Mouse (Mus musculus): Measurements from ENCODE around the gene Arid1b. TPM values are rescaled to one million over a fixed set of nuclear protein-coding genes. Genes with fewer than 3 reads are reported as not detected.

The Arid1b gene
- polyA plus RNA-seq, 1 experiment from 2014 or later = 14.8 TPM

DNA sequence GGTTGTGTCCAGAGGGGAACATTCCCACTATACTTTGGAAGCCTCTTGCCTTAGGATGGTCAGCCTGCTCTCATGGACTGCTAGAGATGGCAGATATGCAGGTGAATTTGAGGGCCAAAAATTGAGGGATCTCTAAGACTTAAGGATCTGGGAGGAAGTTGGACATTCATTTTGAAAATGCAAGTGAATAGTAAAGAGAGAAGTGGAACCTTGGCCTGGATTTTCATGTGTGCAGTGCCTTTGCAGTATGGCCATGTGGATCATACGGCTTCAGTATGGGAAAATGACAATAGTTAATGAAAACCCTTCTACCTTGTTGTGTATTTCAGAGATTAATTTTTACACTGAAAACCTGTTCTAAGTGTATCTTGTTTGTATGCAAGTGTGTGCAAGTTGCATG is 31.3 kb downstream of the Arid1b start:
- Histone ChIP-seq H3K4me1 (replicated peaks) (peaks cover 58% of the 10 kb centered on the region), H3K9me3 (no peaks in the 10 kb centered on the region), H3K36me3 (no peaks in the 10 kb centered on the region), H3K27ac (no peak overlapping the region), H3K9ac (replicated peaks) (no peak overlapping the region), H3K27me3 (no peaks in the 10 kb centered on the region), H3K4me2 (replicated peaks) (no peak overlapping the region), H3K4me3 (replicated peaks) (no peak overlapping the region)
- 100% methylated on average over 1 of the region's 1 CpGs for WGBS
- ATAC-seq = no peak

DNA sequence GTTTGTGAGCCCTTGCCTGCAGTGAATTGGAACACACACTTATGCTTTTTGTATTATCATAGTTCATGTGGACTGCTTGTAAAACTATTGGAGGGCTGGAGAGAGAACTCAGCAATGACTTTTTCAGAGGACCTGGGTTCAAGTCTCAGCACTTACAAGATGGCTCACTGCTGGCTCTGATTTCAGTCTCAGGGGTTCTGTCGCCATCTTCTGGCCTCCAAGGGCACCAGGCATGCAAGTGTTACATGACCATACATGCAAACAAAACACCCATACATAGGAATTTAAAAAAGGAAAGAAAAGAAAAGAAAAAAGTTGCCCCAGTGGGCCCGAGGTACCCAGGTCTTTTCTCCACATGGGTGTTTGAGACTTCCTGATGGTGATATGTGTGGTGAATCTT is 32.4 kb downstream of the Arid1b start:
- Histone ChIP-seq H3K9ac (replicated peaks) (no peak overlapping the region), H3K9me3 (no peaks in the 10 kb centered on the region), H3K27me3 (no peaks in the 10 kb centered on the region), H3K4me2 (replicated peaks) (no peak overlapping the region), H3K27ac (no peak overlapping the region), H3K36me3 (no peaks in the 10 kb centered on the region), H3K4me3 (replicated peaks) (no peak overlapping the region), H3K4me1 (replicated peaks) (peaks cover 46% of the 10 kb centered on the region)
- WGBS = 71% methylated on average over 2 of the region's 2 CpGs
- no peak for ATAC-seq

DNA sequence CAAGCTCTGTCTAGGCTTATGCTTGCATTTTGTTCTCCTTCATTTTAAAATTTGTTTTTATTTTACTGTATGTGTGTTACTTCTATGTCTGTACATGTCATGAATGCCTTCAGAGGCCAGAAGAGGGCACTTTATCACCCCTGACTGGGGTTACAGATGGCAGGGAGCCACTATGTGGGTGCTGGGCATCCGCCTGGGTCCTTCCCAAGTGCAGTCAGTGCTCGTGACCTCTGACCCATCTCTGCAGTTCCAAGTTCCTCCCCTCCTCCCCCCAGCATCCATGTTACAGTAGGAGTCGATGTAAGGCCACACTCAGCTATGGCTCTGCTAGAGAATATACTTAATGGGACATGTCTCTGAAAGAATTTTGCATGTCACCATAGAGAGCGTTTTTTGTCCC is 35.0 kb downstream of the Arid1b start:
- Histone ChIP-seq H3K9ac (replicated peaks) (no peak overlapping the region), H3K4me2 (replicated peaks) (no peak overlapping the region), H3K4me1 (replicated peaks) (peaks cover 35% of the 10 kb centered on the region), H3K4me3 (replicated peaks) (no peak overlapping the region), H3K27me3 (no peaks in the 10 kb centered on the region), H3K36me3 (no peaks in the 10 kb centered on the region), H3K27ac (no peak overlapping the region), H3K9me3 (no peaks in the 10 kb centered on the region)
- WGBS = 86% methylated on average over 4 of the region's 4 CpGs
- ATAC-seq = no peak

GRCm38 (mm10) chr17:5030290-5030689 is 36.2 kb downstream of the Arid1b start:
- no peak overlapping the region for H3K4me3 ChIP-seq (replicated peaks)
- peaks cover 33% of the 10 kb centered on the region for H3K4me1 ChIP-seq (replicated peaks)
- H3K9ac ChIP-seq (replicated peaks) = no peak overlapping the region
- H3K27me3 ChIP-seq = no peaks in the 10 kb centered on the region
- WGBS = 67% methylated on average over 2 of the region's 2 CpGs
- H3K9me3 ChIP-seq = no peaks in the 10 kb centered on the region
- ATAC-seq = peak; percentile 50; the same call in 1 of the 2 replicates
- no peak overlapping the region for H3K27ac ChIP-seq
- no peaks in the 10 kb centered on the region for H3K36me3 ChIP-seq
- H3K4me2 ChIP-seq (replicated peaks) = no peak overlapping the region

- no peak for ATAC-seq
- H3K4me3 ChIP-seq (replicated peaks) = no peak overlapping the region
- no peaks in the 10 kb centered on the region for H3K36me3 ChIP-seq
- no peaks in the 10 kb centered on the region for H3K9me3 ChIP-seq
- no peak overlapping the region for H3K4me2 ChIP-seq (replicated peaks)
- 75% methylated on average over 3 of the region's 3 CpGs for WGBS
- no peak overlapping the region for H3K27ac ChIP-seq
- no peak overlapping the region for H3K9ac ChIP-seq (replicated peaks)
- H3K27me3 ChIP-seq = no peaks in the 10 kb centered on the region
- peaks cover 41% of the 10 kb centered on the region for H3K4me1 ChIP-seq (replicated peaks)
These were observed 39.2 kb downstream of the Arid1b start for GRCm38 (mm10) chr17:5033346-5033745.

DNA sequence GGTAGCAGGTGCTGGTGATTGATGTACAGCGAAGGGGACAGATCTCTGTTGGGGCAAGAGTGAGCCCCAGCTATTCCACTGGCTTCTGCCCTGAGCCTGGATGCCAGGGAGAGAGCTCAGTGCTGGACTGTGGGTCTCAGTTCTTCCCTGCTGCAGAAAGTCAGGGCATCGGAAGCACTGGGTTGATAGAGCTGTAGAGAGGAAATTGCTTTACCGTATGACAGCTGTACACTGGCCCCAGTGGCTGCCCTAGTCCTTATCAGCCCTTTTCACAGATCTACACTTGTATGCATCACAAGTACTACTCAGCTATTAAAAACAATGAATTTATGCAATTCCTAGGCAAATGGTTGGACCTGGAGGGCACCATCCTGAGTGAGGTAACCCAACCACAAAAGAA is 40.1 kb downstream of the Arid1b start:
- ATAC-seq = no peak
- Histone ChIP-seq H3K27ac (no peak overlapping the region), H3K27me3 (no peaks in the 10 kb centered on the region), H3K4me3 (replicated peaks) (no peak overlapping the region), H3K4me2 (replicated peaks) (no peak overlapping the region), H3K9ac (replicated peaks) (no peak overlapping the region), H3K9me3 (no peaks in the 10 kb centered on the region), H3K36me3 (no peaks in the 10 kb centered on the region), H3K4me1 (replicated peaks) (peaks cover 40% of the 10 kb centered on the region)
- 94% methylated on average over 3 of the region's 3 CpGs for WGBS

DNA sequence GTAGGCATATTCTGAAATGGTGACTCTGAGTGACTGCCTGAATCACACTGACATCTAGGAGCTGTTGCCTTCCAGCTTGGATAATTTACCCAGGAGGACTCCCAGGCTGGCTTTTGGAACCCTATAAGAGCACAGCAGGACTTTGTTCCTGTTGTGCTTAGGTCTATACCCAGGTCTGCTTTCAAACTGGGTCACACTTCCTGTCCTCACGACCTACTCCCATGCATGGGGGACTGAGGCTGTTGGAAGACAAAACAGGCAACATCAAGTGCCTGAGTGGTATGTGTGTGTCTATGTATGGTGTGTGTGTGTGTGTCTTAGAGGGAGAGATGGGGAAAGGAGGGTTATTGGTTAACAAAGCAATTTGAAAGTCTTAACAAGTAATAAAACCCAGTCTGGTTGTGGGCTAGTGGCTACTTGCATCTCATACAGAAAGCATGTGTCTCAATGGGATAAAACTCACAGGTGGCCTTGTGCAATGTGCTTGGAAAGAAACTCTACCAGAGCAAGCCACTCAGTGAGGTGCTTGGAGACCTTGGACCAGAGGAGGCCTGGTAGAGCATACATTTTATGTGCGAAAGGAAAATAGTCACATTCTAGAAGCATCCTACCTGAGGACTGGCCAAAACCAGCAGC is 42.2 kb downstream of the Arid1b start:
- no peak for ATAC-seq
- no peak overlapping the region for H3K27ac ChIP-seq
- no peaks in the 10 kb centered on the region for H3K27me3 ChIP-seq
- H3K4me2 ChIP-seq (replicated peaks) = no peak overlapping the region
- WGBS = 70% methylated on average over 2 of the region's 2 CpGs
- H3K9me3 ChIP-seq = no peaks in the 10 kb centered on the region
- peaks cover 31% of the 10 kb centered on the region for H3K4me1 ChIP-seq (replicated peaks)
- H3K4me3 ChIP-seq (replicated peaks) = no peak overlapping the region
- no peaks in the 10 kb centered on the region for H3K36me3 ChIP-seq
- H3K9ac ChIP-seq (replicated peaks) = no peak overlapping the region

- H3K4me2 ChIP-seq (replicated peaks) = no peak overlapping the region
- no peak overlapping the region for H3K4me3 ChIP-seq (replicated peaks)
- no peak for ATAC-seq
- WGBS = 91% methylated on average over 8 of the region's 8 CpGs
- H3K27ac ChIP-seq = no peak overlapping the region
- peaks cover 31% of the 10 kb centered on the region for H3K4me1 ChIP-seq (replicated peaks)
- H3K36me3 ChIP-seq = peaks cover 3% of the 10 kb centered on the region; the same call in 1 of the 2 replicates
- no peaks in the 10 kb centered on the region for H3K9me3 ChIP-seq
- no peak overlapping the region for H3K9ac ChIP-seq (replicated peaks)
- no peaks in the 10 kb centered on the region for H3K27me3 ChIP-seq
These were observed 43.1 kb downstream of the Arid1b start for GRCm38 (mm10) chr17:5037199-5037598.

GRCm38 (mm10) chr17:5039826-5040225 is 45.7 kb downstream of the Arid1b start:
- H3K9me3 ChIP-seq = no peaks in the 10 kb centered on the region
- 83% methylated on average over 2 of the region's 2 CpGs for WGBS
- no peaks in the 10 kb centered on the region for H3K27me3 ChIP-seq
- H3K4me2 ChIP-seq (replicated peaks) = no peak overlapping the region
- H3K4me1 ChIP-seq (replicated peaks) = peaks cover 32% of the 10 kb centered on the region
- no peak overlapping the region for H3K9ac ChIP-seq (replicated peaks)
- H3K4me3 ChIP-seq (replicated peaks) = no peak overlapping the region
- peaks cover 3% of the 10 kb centered on the region; the same call in 1 of the 2 replicates for H3K36me3 ChIP-seq
- H3K27ac ChIP-seq = no peak overlapping the region
- no peak for ATAC-seq

DNA sequence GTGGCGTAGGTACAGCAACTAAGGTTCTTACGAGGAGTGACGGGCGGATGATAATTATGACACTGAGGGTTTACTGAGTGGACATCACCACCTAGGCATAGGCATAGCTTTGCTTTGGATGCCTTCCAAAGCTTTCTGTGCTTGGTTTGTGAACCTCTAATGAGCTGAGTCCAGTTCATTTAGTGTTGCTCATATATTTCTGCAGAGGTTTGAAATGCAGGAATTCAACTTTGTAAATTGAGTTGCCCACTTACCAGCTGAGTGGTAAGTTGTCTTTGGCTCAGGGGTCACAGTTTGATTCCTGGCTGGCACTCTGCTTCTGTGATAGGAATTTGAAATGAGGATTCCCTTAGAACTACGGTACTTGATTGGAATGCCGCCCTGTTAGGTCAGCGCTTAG is 49.7 kb downstream of the Arid1b start:
- Histone ChIP-seq H3K4me1 (replicated peaks) (peaks cover 19% of the 10 kb centered on the region), H3K27me3 (no peaks in the 10 kb centered on the region), H3K36me3 (peaks cover 3% of the 10 kb centered on the region; the same call in 1 of the 2 replicates), H3K27ac (no peak overlapping the region), H3K4me2 (replicated peaks) (no peak overlapping the region), H3K4me3 (replicated peaks) (no peak overlapping the region), H3K9ac (replicated peaks) (no peak overlapping the region), H3K9me3 (no peaks in the 10 kb centered on the region)
- WGBS = 61% methylated on average over 7 of the region's 7 CpGs
- no peak for ATAC-seq

GRCm38 (mm10) chr17:5045613-5046012 is 51.5 kb downstream of the Arid1b start:
- no peak for ATAC-seq
- Histone ChIP-seq H3K9me3 (no peaks in the 10 kb centered on the region), H3K4me1 (replicated peaks) (peaks cover 24% of the 10 kb centered on the region), H3K36me3 (peaks cover 3% of the 10 kb centered on the region; the same call in 1 of the 2 replicates), H3K27me3 (no peaks in the 10 kb centered on the region), H3K4me2 (replicated peaks) (no peak overlapping the region), H3K4me3 (replicated peaks) (no peak overlapping the region), H3K9ac (replicated peaks) (no peak overlapping the region), H3K27ac (no peak overlapping the region)
- WGBS = 93% methylated on average over 5 of the region's 5 CpGs

DNA sequence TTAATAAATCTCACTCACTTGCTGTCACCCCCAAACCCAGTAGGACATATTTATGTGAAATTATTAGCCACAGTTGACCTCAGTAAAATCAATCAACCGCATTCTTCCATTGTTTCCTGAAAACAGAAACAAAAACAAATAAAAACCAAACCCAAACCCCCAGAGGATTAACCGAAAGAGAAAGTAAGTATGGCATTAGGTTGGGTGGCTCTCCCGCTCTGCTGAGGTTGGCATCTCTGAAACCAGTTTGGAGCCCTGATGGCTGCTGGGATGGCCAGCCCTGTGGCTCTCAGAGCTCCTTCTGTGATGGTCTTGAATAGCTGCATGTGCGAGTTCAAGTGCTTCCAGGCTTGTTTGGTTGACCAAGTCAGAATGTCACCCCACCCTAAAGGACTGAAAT is 53.2 kb downstream of the Arid1b start:
- Histone ChIP-seq H3K27ac (no peak overlapping the region), H3K9ac (replicated peaks) (no peak overlapping the region), H3K9me3 (no peaks in the 10 kb centered on the region), H3K4me2 (replicated peaks) (no peak overlapping the region), H3K4me1 (replicated peaks) (peaks cover 41% of the 10 kb centered on the region), H3K4me3 (replicated peaks) (no peak overlapping the region), H3K27me3 (no peaks in the 10 kb centered on the region), H3K36me3 (no peaks in the 10 kb centered on the region)
- ATAC-seq = no peak
- WGBS = 95% methylated on average over 4 of the region's 4 CpGs

- Histone ChIP-seq H3K27me3 (peaks cover 4% of the 10 kb centered on the region; the same call in 1 of the 2 replicates), H3K9ac (replicated peaks) (no peak overlapping the region), H3K4me1 (replicated peaks) (peaks cover 37% of the 10 kb centered on the region), H3K4me3 (replicated peaks) (no peak overlapping the region), H3K27ac (no peak overlapping the region), H3K4me2 (replicated peaks) (no peak overlapping the region), H3K36me3 (no peaks in the 10 kb centered on the region), H3K9me3 (no peaks in the 10 kb centered on the region)
- ATAC-seq = no peak
- 92% methylated on average over 8 of the region's 8 CpGs for WGBS
These were observed 56.1 kb downstream of the Arid1b start for GRCm38 (mm10) chr17:5050266-5050665.

All from midbrain, embryonic 13.5 days (tissue).